Mouse (Mus musculus) heart, adult 2 months (tissue): ENCODE results near the gene Ttc38. TPM values are rescaled to one million over a fixed set of nuclear protein-coding genes. Genes with fewer than 3 reads are reported as not detected.
"Not testable (repeated sequence)": the region's sequence is repeated elsewhere in the genome, so short reads cannot be mapped to it uniquely, and the experiment has no call there.

Experiments used
- DNase-seq, 2 experiments: peaks; one replicate each; pipeline ENCODE4 v3.0.0; 2021
- H3K27ac ChIP-seq: fragments of 200-600 bp; 2 replicates; pipeline ENCODE4 v1.8.1; 2022
- H3K27me3 ChIP-seq: fragments of 200-500 bp; 2 replicates; pipeline ENCODE4 v1.6.1; 2012; ENCODE audit warnings: mild to moderate bottlenecking, low read length, inconsistent platforms, mixed read lengths; ENCODE audit not compliant: control insufficient read depth, insufficient read depth
- H3K36me3 ChIP-seq: fragments of 200-500 bp; 2 replicates; pipeline ENCODE4 v1.6.1; 2012; ENCODE audit warnings: low read length, inconsistent platforms; ENCODE audit not compliant: control insufficient read depth, insufficient read depth
- H3K4me1 ChIP-seq: fragments of 200-500 bp; 2 replicates; pipeline ENCODE4 v1.6.1; 2011; ENCODE audit warnings: low read length; ENCODE audit not compliant: control insufficient read depth, insufficient read depth
- H3K4me3 ChIP-seq: fragments of 200-600 bp; 2 replicates; pipeline ENCODE4 v1.8.1; 2022
- H3K79me2 ChIP-seq: fragments of 200-500 bp; replicated peaks from 2 replicates; pipeline ENCODE4 v1.6.1; 2012; ENCODE audit warnings: mild to moderate bottlenecking, inconsistent platforms, low read length, moderate library complexity, mixed read lengths; ENCODE audit not compliant: control insufficient read depth, insufficient read depth
- H3K9ac ChIP-seq: fragments of 200-500 bp; 2 replicates; pipeline ENCODE4 v1.6.1; 2012; ENCODE audit warnings: low read depth, mild to moderate bottlenecking, control low read depth, inconsistent platforms, low read length, mixed read lengths
- CTCF ChIP-seq: fragments of 200-600 bp; IDR thresholded peaks from 2 replicates; pipeline ENCODE4 v1.8.1; 2022; ENCODE audit warnings: antibody characterized with exemption, mild to moderate bottlenecking, moderate library complexity
- EP300 ChIP-seq: fragments of 200-500 bp; IDR thresholded peaks from 2 replicates; pipeline ENCODE4 v1.6.1; 2011; ENCODE audit warnings: low read depth, low read length, control low read depth; ENCODE audit not compliant: insufficient read depth
- POLR2A ChIP-seq: fragments of 200-500 bp; IDR thresholded peaks from 2 replicates; pipeline ENCODE4 v1.6.1; 2011; ENCODE audit warnings: mild to moderate bottlenecking, low read depth, low read length, control low read depth; ENCODE audit not compliant: insufficient read depth
- WGBS: fragments of 180-500 bp; shearing (Covaris S2); methylation state at CpG from one replicate; pipeline ENCODE4 v1.1.7; 2018; 5-methylcytosine and 5-hydroxymethylcytosine counted together
- intact Hi-C: fragments of 180-260 bp; cut with DNase I; formaldehyde crosslinking; loops from one replicate; pipeline ENCODE4 v1.15.1; 2025
- polyA plus RNA-seq: library from polyadenylated mRNA; depleted of rRNA; stranded (reverse); fragments of >200 nt; gene quantifications from 2 replicates; pipeline ENCODE4 v1.2.3, GENCODE M21; 2012
- total RNA-seq, 2 experiments: library from RNA; stranded (reverse); gene quantifications; 2 replicates each; pipeline ENCODE4 v1.2.3; 2021

Gene Ttc38
- total and polyA plus RNA-seq, 3 experiments = 6.8 to 21.1 (median 15.3) TPM

DNA sequence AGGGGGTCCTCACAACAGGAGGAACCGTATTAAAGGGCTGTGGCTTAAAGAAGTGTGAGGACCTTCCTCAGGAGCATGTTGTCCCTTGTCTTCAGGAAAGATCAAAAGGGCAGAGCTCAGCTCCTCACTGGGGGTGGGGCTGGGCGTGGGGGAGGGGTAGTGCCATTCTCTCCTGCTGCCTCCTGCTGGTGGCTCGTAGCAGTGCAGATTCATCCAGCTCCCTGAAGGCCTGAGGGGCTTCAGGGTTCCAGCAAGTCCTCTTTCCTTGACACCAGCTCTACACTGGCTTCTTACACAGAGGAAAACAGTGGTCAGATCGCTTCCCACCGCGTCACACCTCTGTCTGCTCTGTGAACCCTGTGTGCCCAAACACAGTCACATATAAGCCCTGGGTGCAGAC, 8.9 kb downstream of the Ttc38 start:
- no peak overlapping the region for H3K27ac ChIP-seq
- no peaks in the 10 kb centered on the region for H3K27me3 ChIP-seq
- no peaks in the 10 kb centered on the region for H3K36me3 ChIP-seq
- 55% methylated on average over 6 of the region's 6 CpGs for WGBS
- no peak overlapping the region for H3K4me3 ChIP-seq
- no peaks in the 10 kb centered on the region for H3K79me2 ChIP-seq
- TF ChIP-seq POLR2A (no peak), CTCF (peak; percentile 78), EP300 (no peak)
- DNase-seq = peak in 1 of 2 experiments; percentile 34
- intact Hi-C loops = no loop called here
- no peaks in the 10 kb centered on the region for H3K4me1 ChIP-seq
- H3K9ac ChIP-seq = no peak overlapping the region

DNA sequence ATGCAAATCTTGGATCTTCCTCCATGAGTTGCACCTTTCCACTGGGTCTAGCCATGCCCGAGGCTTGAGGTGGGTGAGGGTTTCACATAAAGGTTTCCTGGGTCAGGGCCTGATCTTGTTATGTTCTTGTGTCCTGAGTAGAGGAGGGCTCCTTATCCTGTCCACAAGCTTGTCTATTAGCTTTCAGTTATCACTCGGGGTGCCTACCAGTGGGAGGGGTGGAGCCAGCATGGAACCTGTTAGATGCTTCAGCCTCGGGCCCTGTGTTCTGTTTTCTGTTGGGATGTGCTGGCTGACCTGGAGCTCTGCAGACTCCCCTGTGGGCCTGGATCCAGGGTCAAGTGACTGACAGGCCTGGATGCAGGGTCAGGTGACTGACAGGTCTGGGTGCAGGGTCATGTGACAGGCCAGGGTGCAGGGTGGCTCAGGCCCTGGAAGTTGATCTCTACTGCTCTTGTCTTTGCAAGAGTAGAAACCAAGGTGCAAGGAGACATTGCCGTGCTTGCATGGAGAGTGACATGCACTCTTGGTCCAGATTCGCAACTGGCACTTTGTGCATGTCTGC, 9.8 kb downstream of the Ttc38 start:
- Histone ChIP-seq H3K79me2 (no peaks in the 10 kb centered on the region), H3K4me1 (no peaks in the 10 kb centered on the region), H3K27ac (no peak overlapping the region), H3K4me3 (no peak overlapping the region), H3K9ac (no peak overlapping the region), H3K36me3 (no peaks in the 10 kb centered on the region), H3K27me3 (no peaks in the 10 kb centered on the region)
- TF ChIP-seq EP300 (no peak), CTCF (no peak), POLR2A (no peak)
- WGBS = 77% methylated on average over 5 of the region's 5 CpGs
- DNase-seq = no peak
- intact Hi-C loops = no loop called here

DNA sequence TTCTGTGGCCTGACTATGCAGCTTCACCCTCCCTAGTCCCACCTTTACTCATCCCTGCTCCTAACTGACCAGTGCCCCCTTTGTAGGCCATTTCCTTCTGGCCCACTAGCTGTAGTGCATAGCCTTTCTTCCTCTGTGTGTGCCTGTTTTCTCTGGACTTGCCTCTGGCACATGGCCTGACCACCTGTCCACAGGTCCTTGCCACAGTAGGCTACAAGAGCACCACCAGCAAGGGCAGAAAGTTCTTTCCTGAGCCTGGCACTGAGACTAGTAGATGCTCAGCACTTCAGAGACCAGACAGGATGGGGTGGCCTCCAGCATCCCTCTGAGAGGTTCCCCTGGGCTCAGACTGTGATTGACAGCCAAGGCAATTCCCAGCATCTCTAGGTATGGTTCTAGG, 13.0 kb downstream of the Ttc38 start:
- TF ChIP-seq CTCF (no peak), POLR2A (no peak), EP300 (no peak)
- Histone ChIP-seq H3K9ac (no peak overlapping the region), H3K36me3 (no peaks in the 10 kb centered on the region), H3K27me3 (no peaks in the 10 kb centered on the region), H3K27ac (no peak overlapping the region), H3K79me2 (no peaks in the 10 kb centered on the region), H3K4me1 (no peaks in the 10 kb centered on the region), H3K4me3 (no peak overlapping the region)
- DNase-seq = no peak
- intact Hi-C loops = no loop called here

DNA sequence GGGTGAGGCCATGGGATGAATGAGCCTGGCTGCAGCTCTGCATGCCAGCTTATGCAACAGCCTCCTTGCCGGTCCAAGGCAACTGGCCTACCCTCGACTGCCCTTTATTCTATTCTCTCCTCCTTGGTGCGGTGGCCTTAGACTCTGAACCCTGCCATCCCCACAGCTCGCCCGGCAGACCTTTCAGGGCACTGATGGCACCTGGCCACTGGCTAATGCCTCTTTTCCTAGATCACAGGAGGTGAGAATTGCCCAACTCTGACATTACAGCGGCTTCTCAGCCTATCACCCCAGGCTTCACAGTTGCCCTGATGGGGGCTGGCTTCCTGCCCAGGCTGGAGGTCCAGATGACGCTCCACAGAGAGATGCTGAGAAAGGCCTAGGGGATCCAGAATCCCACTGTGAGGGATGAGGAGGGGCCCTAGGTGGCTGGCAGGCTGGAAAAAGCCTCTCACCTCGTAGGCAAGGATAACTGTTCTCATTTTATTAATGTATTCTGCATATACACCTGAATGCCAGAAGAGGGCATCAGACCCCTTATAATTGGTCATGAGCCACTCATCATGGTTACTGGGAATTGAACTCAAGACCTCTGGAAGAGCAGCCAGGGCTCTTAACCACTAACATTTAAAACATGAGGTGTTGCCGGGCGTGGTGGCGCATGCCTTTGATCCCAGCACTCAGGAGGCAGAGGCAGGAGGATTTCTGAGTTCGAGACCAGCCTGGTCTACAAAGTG, 19.7 kb downstream of the Ttc38 start:
- no peaks in the 10 kb centered on the region for H3K27me3 ChIP-seq
- intact Hi-C loops = no loop called here
- H3K4me3 ChIP-seq = no peak overlapping the region
- no peak for DNase-seq
- H3K9ac ChIP-seq = no peak overlapping the region
- no peaks in the 10 kb centered on the region for H3K36me3 ChIP-seq
- H3K79me2 ChIP-seq = no peaks in the 10 kb centered on the region
- no peaks in the 10 kb centered on the region for H3K4me1 ChIP-seq
- TF ChIP-seq POLR2A = no peak
- TF ChIP-seq CTCF = peak; percentile 56
- 77% methylated on average over 12 of the region's 12 CpGs for WGBS
- H3K27ac ChIP-seq = no peak overlapping the region

DNA sequence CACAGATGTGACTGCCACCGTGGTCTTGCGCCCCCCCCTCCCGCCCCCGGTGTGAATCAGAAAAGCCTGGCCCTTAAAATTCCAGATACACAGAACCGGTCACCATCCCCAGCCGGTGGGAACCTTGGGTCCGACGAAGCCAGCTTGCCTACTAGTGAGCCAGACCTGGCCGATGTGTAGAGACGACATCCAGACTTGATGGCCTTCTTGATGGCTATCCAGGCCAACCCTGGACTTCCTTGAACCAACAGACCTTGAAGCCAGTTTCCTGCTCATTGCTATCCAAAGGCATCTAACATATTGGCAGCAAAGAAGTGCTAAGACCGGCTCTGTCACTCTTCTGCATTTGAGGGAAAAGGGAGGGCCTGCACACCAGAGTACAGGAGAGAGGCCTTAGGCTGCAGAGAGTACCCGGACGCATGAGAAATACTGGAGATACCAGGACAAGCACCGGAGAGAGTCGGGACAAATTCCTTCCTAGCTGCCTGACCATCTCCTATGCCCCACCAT, 26.9 kb downstream of the Ttc38 start:
- peak overlapping the region; percentile 74 for H3K4me3 ChIP-seq
- no peaks in the 10 kb centered on the region for H3K27me3 ChIP-seq
- peaks cover 2% of the 10 kb centered on the region; the same call in 1 of the 2 replicates for H3K4me1 ChIP-seq
- no peak for DNase-seq
- H3K79me2 ChIP-seq = no peaks in the 10 kb centered on the region
- peak overlapping the region; percentile 74 for H3K9ac ChIP-seq
- no peak for TF ChIP-seq EP300
- peak overlapping the region; percentile 83 for H3K27ac ChIP-seq
- WGBS = 6% methylated on average over 15 of the region's 15 CpGs
- H3K36me3 ChIP-seq = no peaks in the 10 kb centered on the region
- intact Hi-C loops = loop anchor here (1.0 to 2.0 kb wide), 2 partner anchors 26 to 48 kb away; partner anchors contain the start of genes Cdpf1 and Ttc38

DNA sequence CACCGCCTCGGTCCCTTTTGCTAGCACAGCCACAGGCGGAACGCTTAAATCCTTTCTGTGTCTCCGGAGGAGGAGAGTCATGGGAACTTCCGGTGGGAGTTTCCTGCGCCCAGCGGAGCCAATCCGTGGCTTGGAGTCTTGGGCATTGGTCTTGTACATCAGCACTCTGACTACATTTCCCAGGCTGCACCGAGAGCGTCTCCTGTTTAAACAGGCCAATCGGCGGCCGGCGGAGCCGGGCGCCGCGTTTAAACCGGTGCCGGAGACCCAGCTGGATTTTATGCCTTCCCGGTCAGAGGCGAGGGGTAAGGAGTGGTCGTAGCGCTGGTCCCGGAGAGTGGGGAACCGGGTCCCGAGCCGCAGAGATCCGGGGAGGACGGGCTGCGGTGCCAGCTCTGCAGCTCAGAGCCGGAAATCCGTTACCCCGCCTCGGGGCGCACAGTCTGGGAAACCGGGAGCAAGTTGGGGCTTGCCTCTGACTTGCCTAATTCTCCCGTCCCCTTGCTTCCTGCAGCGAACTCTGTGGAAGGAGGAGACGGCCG, 27.5 kb downstream of the Ttc38 start, which contains the start of gene Gtse1:
TSS of gene Gtse1 (plus strand) at position 256 of the 542 bp plus-strand sequence.
- 0 out of 2 replicates have a peak, but pooled peaks have one; percentile 6 for TF ChIP-seq EP300
- TF ChIP-seq POLR2A = peak; percentile 86
- TF ChIP-seq CTCF = 0 out of 2 replicates have a peak, but pooled peaks have one; percentile 5
- no peaks in the 10 kb centered on the region for H3K36me3 ChIP-seq

DNA sequence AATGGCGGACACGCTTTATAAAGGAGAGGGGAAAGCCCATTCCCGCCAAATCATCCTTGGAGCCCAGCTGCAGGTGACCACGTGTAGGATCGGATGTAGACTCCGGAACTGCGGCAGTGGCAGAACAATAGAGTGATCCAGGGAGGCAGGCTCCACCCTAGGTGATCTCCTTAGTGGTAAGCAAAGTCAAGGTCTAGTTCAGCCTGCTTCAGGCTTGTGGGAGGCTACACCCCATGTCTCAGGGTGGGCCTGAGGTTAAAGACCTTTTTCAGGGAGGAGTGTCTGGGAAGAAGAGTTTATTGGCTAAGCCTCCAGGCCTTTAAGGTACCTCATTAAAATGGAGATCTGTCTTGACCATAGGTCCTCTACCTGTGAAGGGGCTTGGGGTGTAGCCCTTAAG, 33.8 kb downstream of the Ttc38 start:
- H3K27ac ChIP-seq, H3K27me3 ChIP-seq, H3K9ac ChIP-seq, H3K79me2 ChIP-seq, H3K4me3 ChIP-seq, H3K4me1 ChIP-seq, DNase-seq, H3K36me3 ChIP-seq: not testable (repeated sequence)
- intact Hi-C loops = loop anchor here (5.0 kb wide), 2 partner anchors 254 to 269 kb away; no protein-coding TSS in a partner anchor
- 86% methylated on average over 7 of the region's 7 CpGs for WGBS

More for the DNA sequence above, 27.5 kb downstream of the Ttc38 start, which contains the start of gene Gtse1:
- intact Hi-C loops = loop anchor here (1.0 to 2.0 kb wide), 3 partner anchors 19 to 48 kb away; partner anchors contain the start of genes Cdpf1, Trmu and Ttc38
- Histone ChIP-seq H3K9ac (peak within 1 kb of the TSS; percentile 74), H3K4me3 (peak within 1 kb of the TSS; percentile 74), H3K79me2 (no peaks in the 10 kb centered on the region), H3K4me1 (peaks cover 2% of the 10 kb centered on the region; the same call in 1 of the 2 replicates), H3K27me3 (no peaks in the 10 kb centered on the region), H3K27ac (peak within 1 kb of the TSS; percentile 83)
- peak; percentile 93 to 95 for DNase-seq
- under 1% methylated on average over 42 of the region's 42 CpGs for WGBS
